Mouse (Mus musculus) B cell, adult 2 months (primary cell): ENCODE measurements around the gene Ldha.
A peak's percentile ranks its signal among the peaks of the same experiment; 100 is the strongest.
"Not testable (repeated sequence)": the region's sequence is repeated elsewhere in the genome, so short reads cannot be mapped to it uniquely, and the experiment has no call there.

Experiments used
- DNase-seq, 2 experiments: peaks; one replicate each; pipeline ENCODE4 v3.0.0; 2022

Gene Ldha

GRCm38 (mm10) chr7:46840787-46841525 is at the start of gene Ldha:
TSS of gene Ldha (plus strand) at chr7:46841475.
- DNase-seq: no peak

- DNase-seq: no peak
Observed at GRCm38 (mm10) chr7:46793871-46794270, 47.4 kb upstream of the Ldha start.

GRCm38 (mm10) chr7:46795287-46796205 is 45.7 kb upstream of the Ldha start, which contains the start of the genes Hps5 and Gtf2h1:
TSS of gene Hps5 (minus strand) at chr7:46796064.
TSS of gene Gtf2h1 (plus strand) at chr7:46796103.
- peak; percentile 100 for DNase-seq

GRCm38 (mm10) chr7:46796206-46796679 is 45.0 kb upstream of the Ldha start:
- DNase-seq: no peak

GRCm38 (mm10) chr7:46796779-46797178 is 44.5 kb upstream of the Ldha start:
- DNase-seq: no peak

- no peak for DNase-seq
Observed at GRCm38 (mm10) chr7:46810325-46810724, 30.9 kb upstream of the Ldha start.

GRCm38 (mm10) chr7:46814012-46814411 is 27.3 kb upstream of the Ldha start:
- DNase-seq: no peak

- not testable (repeated sequence) for DNase-seq
Observed at GRCm38 (mm10) chr7:46820876-46821632, 20.2 kb upstream of the Ldha start.

GRCm38 (mm10) chr7:46827046-46827802 is 14.1 kb upstream of the Ldha start:
- DNase-seq: no peak

- no peak for DNase-seq
Observed at GRCm38 (mm10) chr7:46827803-46828184, 13.5 kb upstream of the Ldha start.

GRCm38 (mm10) chr7:46829911-46830310 is 11.4 kb upstream of the Ldha start:
- DNase-seq: no peak

GRCm38 (mm10) chr7:46830799-46831590 is 10.3 kb upstream of the Ldha start:
- DNase-seq: no peak

- no peak for DNase-seq
Observed at GRCm38 (mm10) chr7:46831693-46832092, 9.6 kb upstream of the Ldha start.

GRCm38 (mm10) chr7:46832112-46832810 is 9.0 kb upstream of the Ldha start:
- DNase-seq: not testable (repeated sequence)

- DNase-seq: no peak
Observed at GRCm38 (mm10) chr7:46833266-46833665, 8.0 kb upstream of the Ldha start.

GRCm38 (mm10) chr7:46833670-46834255 is 7.5 kb upstream of the Ldha start:
- DNase-seq: no peak

GRCm38 (mm10) chr7:46834994-46835610 is 6.2 kb upstream of the Ldha start:
- DNase-seq: no peak

GRCm38 (mm10) chr7:46836357-46836756 is 4.9 kb upstream of the Ldha start:
- no peak for DNase-seq

- DNase-seq: no peak
Observed at GRCm38 (mm10) chr7:46837073-46837472, 4.2 kb upstream of the Ldha start.
